Mouse (Mus musculus): ENCODE measurements around the gene 1110059E24Rik. TPM values are rescaled to one million over a fixed set of nuclear protein-coding genes. Genes with fewer than 3 reads are reported as not detected.
"Not testable (repeated sequence)": the region's sequence is repeated elsewhere in the genome, so short reads cannot be mapped to it uniquely, and the experiment has no call there.

Gene 1110059E24Rik
- polyA plus RNA-seq, 1 experiment = 4.8 TPM

GRCm38 (mm10) chr19:21610240-21610639 lies 42.5 kb downstream of the 1110059E24Rik start:
- H3K36me3 ChIP-seq (ENCODE audit: control insufficient read depth, insufficient read depth, low read length) = no peaks in the 10 kb centered on the region
- no peaks in the 10 kb centered on the region; the same call in 1 of the 2 replicates for H3K4me1 ChIP-seq (replicated peaks; ENCODE audit: control insufficient read depth, insufficient read depth, low read length)
- no peak overlapping the region for H3K27ac ChIP-seq (ENCODE audit: control insufficient read depth, insufficient read depth, low read length)
- 92% methylated on average over 6 of the region's 6 CpGs for WGBS
- TF ChIP-seq POLR2A (IDR thresholded peaks at IDR 0.05; ENCODE audit: control insufficient read depth, extremely low read depth, insufficient read depth, low read length, poor library complexity) (no peak), CTCF (IDR thresholded peaks at IDR 0.05; ENCODE audit: borderline replicate concordance, control insufficient read depth, extremely low read depth, insufficient read depth, low read length, poor library complexity) (no peak)
- H3K27me3 ChIP-seq (ENCODE audit: control insufficient read depth, insufficient read depth, low read length) = no peaks in the 10 kb centered on the region
- H3K4me3 ChIP-seq (ENCODE audit: control insufficient read depth, insufficient read depth, low read length) = no peak overlapping the region
- no peak for DNase-seq

GRCm38 (mm10) chr19:21605294-21605693 lies 47.5 kb downstream of the 1110059E24Rik start:
- no peaks in the 10 kb centered on the region for H3K27me3 ChIP-seq (ENCODE audit: control insufficient read depth, insufficient read depth, low read length)
- no peak for TF ChIP-seq POLR2A (IDR thresholded peaks at IDR 0.05; ENCODE audit: control insufficient read depth, extremely low read depth, insufficient read depth, low read length, poor library complexity)
- H3K36me3 ChIP-seq (ENCODE audit: control insufficient read depth, insufficient read depth, low read length) = no peaks in the 10 kb centered on the region
- H3K4me1 ChIP-seq (replicated peaks; ENCODE audit: control insufficient read depth, insufficient read depth, low read length) = peaks cover 2% of the 10 kb centered on the region
- DNase-seq = no peak
- H3K4me3 ChIP-seq (ENCODE audit: control insufficient read depth, insufficient read depth, low read length) = no peak overlapping the region
- 94% methylated on average over 3 of the region's 3 CpGs for WGBS
- no peak overlapping the region for H3K27ac ChIP-seq (ENCODE audit: control insufficient read depth, insufficient read depth, low read length)

- TF ChIP-seq CTCF (IDR thresholded peaks at IDR 0.05; ENCODE audit: borderline replicate concordance, control insufficient read depth, extremely low read depth, insufficient read depth, low read length, poor library complexity) (no peak), POLR2A (IDR thresholded peaks at IDR 0.05; ENCODE audit: control insufficient read depth, extremely low read depth, insufficient read depth, low read length, poor library complexity) (no peak)
- Histone ChIP-seq H3K27me3 (ENCODE audit: control insufficient read depth, insufficient read depth, low read length) (no peaks in the 10 kb centered on the region), H3K4me1 (replicated peaks; ENCODE audit: control insufficient read depth, insufficient read depth, low read length) (peaks cover 2% of the 10 kb centered on the region), H3K27ac (ENCODE audit: control insufficient read depth, insufficient read depth, low read length) (no peak overlapping the region), H3K4me3 (ENCODE audit: control insufficient read depth, insufficient read depth, low read length) (no peak overlapping the region), H3K36me3 (ENCODE audit: control insufficient read depth, insufficient read depth, low read length) (no peaks in the 10 kb centered on the region)
- 40% methylated on average over 3 of the region's 3 CpGs for WGBS
- DNase-seq = no peak
Observed at GRCm38 (mm10) chr19:21603836-21604235, 48.9 kb downstream of the 1110059E24Rik start.

GRCm38 (mm10) chr19:21601541-21602101 lies 51.2 kb downstream of the 1110059E24Rik start:
- Histone ChIP-seq H3K4me1 (replicated peaks; ENCODE audit: control insufficient read depth, insufficient read depth, low read length) (peaks cover 2% of the 10 kb centered on the region), H3K36me3 (ENCODE audit: control insufficient read depth, insufficient read depth, low read length) (peaks cover 7% of the 10 kb centered on the region), H3K27ac (ENCODE audit: control insufficient read depth, insufficient read depth, low read length) (no peak overlapping the region), H3K27me3 (ENCODE audit: control insufficient read depth, insufficient read depth, low read length) (no peaks in the 10 kb centered on the region), H3K4me3 (ENCODE audit: control insufficient read depth, insufficient read depth, low read length) (no peak overlapping the region)
- TF ChIP-seq POLR2A (IDR thresholded peaks at IDR 0.05; ENCODE audit: control insufficient read depth, extremely low read depth, insufficient read depth, low read length, poor library complexity) (no peak), CTCF (IDR thresholded peaks at IDR 0.05; ENCODE audit: borderline replicate concordance, control insufficient read depth, extremely low read depth, insufficient read depth, low read length, poor library complexity) (no peak)
- 93% methylated on average over 3 of the region's 3 CpGs for WGBS
- no peak for DNase-seq

- H3K27ac ChIP-seq (ENCODE audit: control insufficient read depth, insufficient read depth, low read length) = no peak overlapping the region
- H3K36me3 ChIP-seq (ENCODE audit: control insufficient read depth, insufficient read depth, low read length) = peaks cover 10% of the 10 kb centered on the region
- TF ChIP-seq CTCF (IDR thresholded peaks at IDR 0.05; ENCODE audit: borderline replicate concordance, control insufficient read depth, extremely low read depth, insufficient read depth, low read length, poor library complexity) (no peak), POLR2A (IDR thresholded peaks at IDR 0.05; ENCODE audit: control insufficient read depth, extremely low read depth, insufficient read depth, low read length, poor library complexity) (no peak)
- WGBS = 81% methylated on average over 8 of the region's 8 CpGs
- peaks cover under 1% of the 10 kb centered on the region for H3K4me1 ChIP-seq (replicated peaks; ENCODE audit: control insufficient read depth, insufficient read depth, low read length)
- no peak overlapping the region for H3K4me3 ChIP-seq (ENCODE audit: control insufficient read depth, insufficient read depth, low read length)
- no peak for DNase-seq
- H3K27me3 ChIP-seq (ENCODE audit: control insufficient read depth, insufficient read depth, low read length) = no peaks in the 10 kb centered on the region
Observed at GRCm38 (mm10) chr19:21598659-21599352, 54.0 kb downstream of the 1110059E24Rik start.

- TF ChIP-seq CTCF (IDR thresholded peaks at IDR 0.05; ENCODE audit: borderline replicate concordance, control insufficient read depth, extremely low read depth, insufficient read depth, low read length, poor library complexity) (no peak), POLR2A (IDR thresholded peaks at IDR 0.05; ENCODE audit: control insufficient read depth, extremely low read depth, insufficient read depth, low read length, poor library complexity) (no peak)
- no peaks in the 10 kb centered on the region for H3K27me3 ChIP-seq (ENCODE audit: control insufficient read depth, insufficient read depth, low read length)
Observed at GRCm38 (mm10) chr19:21594676-21595075, 58.1 kb downstream of the 1110059E24Rik start.

GRCm38 (mm10) chr19:21592216-21592615 lies 60.6 kb downstream of the 1110059E24Rik start:
- H3K27me3 ChIP-seq (ENCODE audit: control insufficient read depth, insufficient read depth, low read length); H3K27ac ChIP-seq (ENCODE audit: control insufficient read depth, insufficient read depth, low read length); H3K36me3 ChIP-seq (ENCODE audit: control insufficient read depth, insufficient read depth, low read length); DNase-seq; H3K4me1 ChIP-seq (replicated peaks; ENCODE audit: control insufficient read depth, insufficient read depth, low read length); H3K4me3 ChIP-seq (ENCODE audit: control insufficient read depth, insufficient read depth, low read length): not testable (repeated sequence)
- 98% methylated on average over 5 of the region's 5 CpGs for WGBS

More at GRCm38 (mm10) chr19:21594676-21595075, 58.1 kb downstream of the 1110059E24Rik start:
- Histone ChIP-seq H3K36me3 (ENCODE audit: control insufficient read depth, insufficient read depth, low read length) (peaks cover 10% of the 10 kb centered on the region), H3K4me3 (ENCODE audit: control insufficient read depth, insufficient read depth, low read length) (no peak overlapping the region), H3K27ac (ENCODE audit: control insufficient read depth, insufficient read depth, low read length) (no peak overlapping the region), H3K4me1 (replicated peaks; ENCODE audit: control insufficient read depth, insufficient read depth, low read length) (no peaks in the 10 kb centered on the region)
- 98% methylated on average over 1 of the region's 1 CpGs for WGBS
- DNase-seq = no peak

Measured in thymus, adult 2 months (tissue).